Mouse (Mus musculus) thymus, postnatal 36 days (tissue): ENCODE measurements around the gene B230118H07Rik.

Experiments used
- DNase-seq, 2 experiments: peaks; one replicate each; pipeline ENCODE4 v3.0.0; 2022; ENCODE audit warnings: mixed read lengths in 2 of 2

Gene B230118H07Rik

GRCm38 (mm10) chr2:101520503-101520902 is 128.8 kb downstream of the B230118H07Rik start:
- no peak for DNase-seq

DNA sequence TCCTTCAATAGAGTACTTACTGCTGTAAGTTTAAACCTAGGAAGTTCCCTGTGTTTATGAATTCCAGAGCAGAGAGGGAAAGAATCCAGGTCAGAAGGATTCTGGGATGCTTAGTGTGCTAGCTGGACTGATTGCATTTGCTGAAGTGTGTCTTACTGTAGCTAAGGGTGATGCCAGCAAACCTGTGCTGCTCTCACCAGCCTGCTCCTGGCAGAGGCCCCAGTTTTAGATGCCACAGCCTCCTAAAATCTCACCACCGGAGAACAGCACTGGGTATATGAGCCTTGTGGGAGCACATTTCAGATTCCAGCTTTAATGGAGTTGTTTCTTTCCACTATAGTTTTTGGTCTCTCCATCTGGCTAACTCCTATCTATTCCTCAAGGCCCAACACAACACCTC is 129.4 kb downstream of the B230118H07Rik start:
- DNase-seq, result no peak
